Mouse (Mus musculus): ENCODE data around the gene Sp7.
A peak's percentile ranks its signal among the peaks of the same experiment; 100 is the strongest.

Sp7 gene

GRCm38 (mm10) chr15:102341580-102341979 lies 25.4 kb downstream of the Sp7 start:
- DNase-seq = peak; percentile 63

GRCm38 (mm10) chr15:102339612-102340011 lies 27.4 kb downstream of the Sp7 start:
- DNase-seq = no peak

- no peak for DNase-seq
Observed at GRCm38 (mm10) chr15:102336946-102337345, 30.0 kb downstream of the Sp7 start.

- DNase-seq = peak; percentile 55
Observed at GRCm38 (mm10) chr15:102335925-102336324, 31.1 kb downstream of the Sp7 start.

GRCm38 (mm10) chr15:102335254-102335653 lies 31.7 kb downstream of the Sp7 start:
- no peak for DNase-seq

GRCm38 (mm10) chr15:102331610-102332015 lies 35.4 kb downstream of the Sp7 start, which contains the start of gene Myg1:
Gene Myg1 (plus strand): TSS chr15:102331709.
- peak; percentile 93 for DNase-seq

- no peak for DNase-seq
Observed at GRCm38 (mm10) chr15:102326892-102327291, 40.1 kb downstream of the Sp7 start.

GRCm38 (mm10) chr15:102326022-102326576 lies 40.9 kb downstream of the Sp7 start, which contains the start of gene Pfdn5:
Gene Pfdn5 (plus strand): TSS chr15:102326116.
- peak; percentile 93 for DNase-seq

- no peak for DNase-seq
Observed at GRCm38 (mm10) chr15:102324654-102325473, 42.1 kb downstream of the Sp7 start.

- DNase-seq = peak; percentile 69
Observed at GRCm38 (mm10) chr15:102316263-102316662, 50.7 kb downstream of the Sp7 start.

GRCm38 (mm10) chr15:102315292-102315691 lies 51.7 kb downstream of the Sp7 start:
- no peak for DNase-seq

GRCm38 (mm10) chr15:102311489-102311888 lies 55.5 kb downstream of the Sp7 start:
- no peak for DNase-seq

GRCm38 (mm10) chr15:102310074-102310845 lies 56.7 kb downstream of the Sp7 start:
- DNase-seq = no peak

GRCm38 (mm10) chr15:102308717-102309116 lies 58.3 kb downstream of the Sp7 start:
- no peak for DNase-seq

Data from retina, postnatal 1 day (tissue).